Mouse (Mus musculus): ENCODE data around the gene Nav2. TPM values are rescaled to one million over a fixed set of nuclear protein-coding genes. Genes with fewer than 3 reads are reported as not detected.

The Nav2 gene
- polyA plus RNA-seq, 1 experiment from 2014 or later: 22.4 TPM

- H3K27ac ChIP-seq (ENCODE audit: low read length): no peak overlapping the region
- TF ChIP-seq CTCF (IDR thresholded peaks at IDR 0.05): no peak
- no peak for TF ChIP-seq EP300 (IDR thresholded peaks at IDR 0.05)
- no peaks in the 10 kb centered on the region for H3K9me3 ChIP-seq (ENCODE audit: low read length)
- WGBS: 87% methylated on average over 18 of the region's 18 CpGs
- no peak overlapping the region for H3K9ac ChIP-seq (replicated peaks; ENCODE audit: low read depth)
- DNase-seq (ENCODE audit: low spot score): no peak
- no peaks in the 10 kb centered on the region for H3K27me3 ChIP-seq (replicated peaks; ENCODE audit: insufficient read depth, low read length)
- H3K36me3 ChIP-seq (ENCODE audit: insufficient read depth, low read length): 0 out of 2 replicates have a peak, but pooled peaks cover 8% of the 10 kb centered on the region
- no peak overlapping the region for H3K4me3 ChIP-seq (ENCODE audit: low read depth, low read length)
- H3K4me2 ChIP-seq (replicated peaks; ENCODE audit: low read depth, low read length): no peak overlapping the region
- no peak for ATAC-seq
- H3K4me1 ChIP-seq (ENCODE audit: insufficient read depth, low read depth, low read length): no peaks in the 10 kb centered on the region
Measured at GRCm38 (mm10) chr7:48867576-48867975, 40.9 kb upstream of the Nav2 start.

GRCm38 (mm10) chr7:48870144-48870543 is 38.4 kb upstream of the Nav2 start:
- Histone ChIP-seq H3K4me3 (ENCODE audit: low read depth, low read length) (no peak overlapping the region), H3K9me3 (ENCODE audit: low read length) (no peaks in the 10 kb centered on the region), H3K36me3 (ENCODE audit: insufficient read depth, low read length) (0 out of 2 replicates have a peak, but pooled peaks cover 8% of the 10 kb centered on the region), H3K4me2 (replicated peaks; ENCODE audit: low read depth, low read length) (no peak overlapping the region), H3K9ac (replicated peaks; ENCODE audit: low read depth) (no peak overlapping the region), H3K27me3 (replicated peaks; ENCODE audit: insufficient read depth, low read length) (no peaks in the 10 kb centered on the region), H3K27ac (ENCODE audit: low read length) (no peak overlapping the region), H3K4me1 (ENCODE audit: insufficient read depth, low read depth, low read length) (no peaks in the 10 kb centered on the region)
- DNase-seq (ENCODE audit: low spot score) (no peak), ATAC-seq (no peak)
- WGBS: 85% methylated on average over 6 of the region's 6 CpGs
- TF ChIP-seq CTCF (IDR thresholded peaks at IDR 0.05) (no peak), EP300 (IDR thresholded peaks at IDR 0.05) (no peak)

- H3K4me2 ChIP-seq (replicated peaks; ENCODE audit: low read depth, low read length): no peak overlapping the region
- H3K9ac ChIP-seq (replicated peaks; ENCODE audit: low read depth): no peak overlapping the region
- H3K27me3 ChIP-seq (replicated peaks; ENCODE audit: insufficient read depth, low read length): no peaks in the 10 kb centered on the region
- H3K4me1 ChIP-seq (ENCODE audit: insufficient read depth, low read depth, low read length): no peaks in the 10 kb centered on the region
- 93% methylated on average over 21 of the region's 21 CpGs for WGBS
- no peak for ATAC-seq
- TF ChIP-seq EP300 (IDR thresholded peaks at IDR 0.05): no peak
- no peak for TF ChIP-seq CTCF (IDR thresholded peaks at IDR 0.05)
- no peak overlapping the region for H3K27ac ChIP-seq (ENCODE audit: low read length)
- H3K36me3 ChIP-seq (ENCODE audit: insufficient read depth, low read length): 0 out of 2 replicates have a peak, but pooled peaks cover 8% of the 10 kb centered on the region
- no peaks in the 10 kb centered on the region for H3K9me3 ChIP-seq (ENCODE audit: low read length)
- H3K4me3 ChIP-seq (ENCODE audit: low read depth, low read length): no peak overlapping the region
- DNase-seq (ENCODE audit: low spot score): no peak
Measured at GRCm38 (mm10) chr7:48870579-48871180, 37.8 kb upstream of the Nav2 start.

GRCm38 (mm10) chr7:48871292-48871691 is 37.2 kb upstream of the Nav2 start:
- TF ChIP-seq EP300 (IDR thresholded peaks at IDR 0.05) (no peak), CTCF (IDR thresholded peaks at IDR 0.05) (no peak)
- 0 out of 2 replicates have a peak, but pooled peaks cover 8% of the 10 kb centered on the region for H3K36me3 ChIP-seq (ENCODE audit: insufficient read depth, low read length)
- no peak overlapping the region for H3K9ac ChIP-seq (replicated peaks; ENCODE audit: low read depth)
- H3K4me2 ChIP-seq (replicated peaks; ENCODE audit: low read depth, low read length): no peak overlapping the region
- no peaks in the 10 kb centered on the region for H3K4me1 ChIP-seq (ENCODE audit: insufficient read depth, low read depth, low read length)
- H3K27me3 ChIP-seq (replicated peaks; ENCODE audit: insufficient read depth, low read length): no peaks in the 10 kb centered on the region
- no peak overlapping the region for H3K4me3 ChIP-seq (ENCODE audit: low read depth, low read length)
- H3K9me3 ChIP-seq (ENCODE audit: low read length): no peaks in the 10 kb centered on the region
- ATAC-seq (no peak), DNase-seq (ENCODE audit: low spot score) (no peak)
- H3K27ac ChIP-seq (ENCODE audit: low read length): no peak overlapping the region
- 90% methylated on average over 11 of the region's 11 CpGs for WGBS

DNA sequence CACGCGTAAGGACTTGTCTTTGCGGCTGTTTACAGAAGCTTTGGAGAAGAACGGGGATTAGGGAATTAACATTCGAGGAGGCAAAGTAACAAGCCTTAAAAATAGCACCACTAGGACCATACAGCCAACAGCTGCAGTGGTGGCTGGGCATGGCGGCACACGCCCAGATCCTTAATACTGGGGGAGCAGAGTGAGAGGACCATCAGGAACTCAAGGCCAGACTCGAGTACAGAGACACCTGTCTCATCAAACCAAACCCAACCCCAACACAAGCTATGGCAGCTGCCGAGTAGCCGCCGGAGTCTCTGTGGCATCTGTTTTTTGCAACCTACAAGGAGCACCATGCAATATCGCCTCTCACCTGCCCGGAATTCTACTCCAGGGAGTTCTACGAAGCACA is 33.4 kb upstream of the Nav2 start:
- WGBS: 92% methylated on average over 14 of the region's 14 CpGs
- H3K9me3 ChIP-seq (ENCODE audit: low read length): no peaks in the 10 kb centered on the region
- TF ChIP-seq CTCF (IDR thresholded peaks at IDR 0.05) (no peak), EP300 (IDR thresholded peaks at IDR 0.05) (no peak)
- no peaks in the 10 kb centered on the region for H3K27me3 ChIP-seq (replicated peaks; ENCODE audit: insufficient read depth, low read length)
- no peak overlapping the region for H3K27ac ChIP-seq (ENCODE audit: low read length)
- no peak overlapping the region for H3K9ac ChIP-seq (replicated peaks; ENCODE audit: low read depth)
- H3K4me3 ChIP-seq (ENCODE audit: low read depth, low read length): no peak overlapping the region
- ATAC-seq: no peak
- H3K36me3 ChIP-seq (ENCODE audit: insufficient read depth, low read length): 0 out of 2 replicates have a peak, but pooled peaks cover 5% of the 10 kb centered on the region
- DNase-seq (ENCODE audit: low spot score): no peak
- no peak overlapping the region for H3K4me2 ChIP-seq (replicated peaks; ENCODE audit: low read depth, low read length)
- H3K4me1 ChIP-seq (ENCODE audit: insufficient read depth, low read depth, low read length): no peaks in the 10 kb centered on the region

DNA sequence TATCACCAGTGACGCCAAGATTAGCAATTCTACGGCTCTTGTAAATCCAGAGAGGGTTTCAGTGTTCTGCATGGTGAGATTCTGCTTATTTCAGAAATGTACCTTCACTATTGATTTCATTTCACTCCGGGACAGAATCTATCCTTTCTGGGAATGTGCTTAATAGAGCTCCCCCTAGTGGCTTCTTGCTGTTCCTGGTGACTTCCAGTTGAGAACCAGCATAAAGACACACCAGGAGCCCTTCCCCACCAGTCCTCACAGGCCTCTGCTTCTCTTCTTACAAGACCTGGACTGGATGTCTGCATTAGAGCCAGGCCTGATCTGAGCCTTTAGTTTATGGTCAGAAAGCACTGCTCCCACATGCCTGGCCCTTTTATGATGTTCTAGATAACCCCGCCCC is 32.0 kb upstream of the Nav2 start:
- 0 out of 2 replicates have a peak, but pooled peaks cover 5% of the 10 kb centered on the region for H3K36me3 ChIP-seq (ENCODE audit: insufficient read depth, low read length)
- no peak overlapping the region for H3K4me3 ChIP-seq (ENCODE audit: low read depth, low read length)
- no peaks in the 10 kb centered on the region for H3K4me1 ChIP-seq (ENCODE audit: insufficient read depth, low read depth, low read length)
- no peak overlapping the region for H3K4me2 ChIP-seq (replicated peaks; ENCODE audit: low read depth, low read length)
- H3K9ac ChIP-seq (replicated peaks; ENCODE audit: low read depth): no peak overlapping the region
- ATAC-seq (no peak), DNase-seq (ENCODE audit: low spot score) (peak; percentile 84)
- TF ChIP-seq EP300 (IDR thresholded peaks at IDR 0.05) (no peak), CTCF (IDR thresholded peaks at IDR 0.05) (peak; percentile 85)
- WGBS: 65% methylated on average over 4 of the region's 4 CpGs
- H3K27me3 ChIP-seq (replicated peaks; ENCODE audit: insufficient read depth, low read length): no peaks in the 10 kb centered on the region
- H3K27ac ChIP-seq (ENCODE audit: low read length): no peak overlapping the region
- H3K9me3 ChIP-seq (ENCODE audit: low read length): no peaks in the 10 kb centered on the region

Data from lung, postnatal 0 days (tissue).